25 mouse cellular contexts compared by ENCODE assay signal in the genomic region with DNA sequence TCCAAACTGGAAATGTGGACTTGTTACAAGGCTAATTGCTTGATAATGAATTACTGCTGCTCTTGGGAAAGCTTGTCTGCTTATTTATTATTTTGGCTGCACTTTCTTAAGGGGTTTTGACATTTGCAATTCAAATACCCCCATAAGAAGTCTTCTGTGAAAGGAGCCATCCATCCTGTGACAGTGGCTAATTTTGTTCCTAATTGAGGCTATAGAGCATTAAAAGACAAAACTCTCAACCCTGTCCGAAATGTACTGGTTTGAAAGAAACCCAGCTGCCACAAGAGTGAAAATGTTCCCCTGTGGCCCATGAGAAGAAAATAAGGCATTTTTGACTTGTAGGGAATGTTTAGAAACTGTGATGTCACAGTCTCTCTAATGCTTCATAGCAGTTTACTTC.
DNase-seq lines count a peak whose midpoint lies in the region; ATAC-seq and TF ChIP-seq lines count a peak whose summit lies in the region.
"Had no signal": no experiment of that assay in that cellular context is flagged by ENCODE, and none has a peak within 500 bp of the region (broad histone marks: within the 10 kb centered on the region; RNA-seq: fewer than 3 reads in every experiment).

No protein-coding gene starts in this region.

- no peak overlapping the region for H3K4me3 ChIP-seq in forebrain, embryonic 13.5 days
- no peak overlapping the region for H3K4me3 ChIP-seq in forebrain, embryonic 10.5 days
- H3K4me3 ChIP-seq in forebrain, embryonic 15.5 days, result no peak overlapping the region
- H3K4me3 ChIP-seq in forebrain, embryonic 12.5 days (replicated peaks), result no peak overlapping the region
- no peak overlapping the region for H3K4me3 ChIP-seq in kidney, postnatal 0 days (replicated peaks; ENCODE audit: low read depth, low read length)
- H3K4me3 ChIP-seq: embryonic facial prominence, embryonic 13.5 days; embryonic facial prominence, embryonic 15.5 days; erythroblast, embryonic 14.5 days had no signal

- peak; percentile 82 for ATAC-seq in forebrain, embryonic 13.5 days
- peak; percentile 75 for ATAC-seq in forebrain, embryonic 15.5 days (replicated peaks)
- ATAC-seq in forebrain, embryonic 12.5 days (ENCODE audit: low FRiP score), result no peak
- ATAC-seq in kidney, postnatal 0 days (replicated peaks; ENCODE audit: low FRiP score, low read depth), result no peak
- ATAC-seq: activated CD4-positive, CD25-positive, alpha-beta regulatory T cell, adult 4 months; CD4-positive, CD25-positive, alpha-beta regulatory T cell, adult 4 months; Patski had no signal

- H3K27ac ChIP-seq in forebrain, embryonic 13.5 days, result no peak overlapping the region
- no peak overlapping the region for H3K27ac ChIP-seq in forebrain, embryonic 10.5 days
- H3K27ac ChIP-seq in forebrain, embryonic 15.5 days (replicated peaks), result no peak overlapping the region
- no peak overlapping the region for H3K27ac ChIP-seq in forebrain, embryonic 12.5 days
- H3K27ac ChIP-seq in kidney, postnatal 0 days, result no peak overlapping the region
- H3K27ac ChIP-seq: embryonic facial prominence, embryonic 13.5 days; embryonic facial prominence, embryonic 15.5 days had no signal

- H3K9ac ChIP-seq in forebrain, embryonic 13.5 days, result no peak overlapping the region
- H3K9ac ChIP-seq in forebrain, embryonic 15.5 days (replicated peaks), result no peak overlapping the region
- H3K9ac ChIP-seq in forebrain, embryonic 12.5 days, result no peak overlapping the region
- no peak overlapping the region for H3K9ac ChIP-seq in kidney, postnatal 0 days (ENCODE audit: low read depth, low read length)
- H3K9ac ChIP-seq: embryonic facial prominence, embryonic 13.5 days; embryonic facial prominence, embryonic 15.5 days had no signal

- no peaks in the 10 kb centered on the region for H3K9me3 ChIP-seq in forebrain, embryonic 13.5 days (replicated peaks)
- no peaks in the 10 kb centered on the region for H3K9me3 ChIP-seq in forebrain, embryonic 10.5 days
- H3K9me3 ChIP-seq in forebrain, embryonic 15.5 days, result no peaks in the 10 kb centered on the region
- H3K9me3 ChIP-seq in forebrain, embryonic 12.5 days, result no peaks in the 10 kb centered on the region
- H3K9me3 ChIP-seq in kidney, postnatal 0 days (replicated peaks; ENCODE audit: low read length), result no peaks in the 10 kb centered on the region
- H3K9me3 ChIP-seq: embryonic facial prominence, embryonic 13.5 days; embryonic facial prominence, embryonic 15.5 days; G1E had no signal

- H3K4me2 ChIP-seq in forebrain, embryonic 13.5 days, result no peak overlapping the region
- no peak overlapping the region for H3K4me2 ChIP-seq in forebrain, embryonic 15.5 days (replicated peaks)
- no peak overlapping the region for H3K4me2 ChIP-seq in forebrain, embryonic 12.5 days
- no peak overlapping the region for H3K4me2 ChIP-seq in kidney, postnatal 0 days (ENCODE audit: low read length)
- H3K4me2 ChIP-seq: embryonic facial prominence, embryonic 13.5 days; embryonic facial prominence, embryonic 15.5 days had no signal

- 37% methylated on average over 1 of the region's 1 CpGs for WGBS in forebrain, embryonic 13.5 days
- 85% methylated on average over 1 of the region's 1 CpGs for WGBS in forebrain, embryonic 10.5 days
- WGBS in forebrain, embryonic 15.5 days, result 21% methylated on average over 1 of the region's 1 CpGs
- 37% methylated on average over 1 of the region's 1 CpGs for WGBS in forebrain, embryonic 12.5 days
- WGBS in kidney, postnatal 0 days, result 64% methylated on average over 1 of the region's 1 CpGs

- peaks cover 13% of the 10 kb centered on the region; the same call in 1 of the 2 replicates for H3K4me1 ChIP-seq in forebrain, embryonic 13.5 days
- no peaks in the 10 kb centered on the region for H3K4me1 ChIP-seq in forebrain, embryonic 10.5 days
- peaks cover 9% of the 10 kb centered on the region; the same call in 1 of the 2 replicates for H3K4me1 ChIP-seq in forebrain, embryonic 15.5 days
- no peaks in the 10 kb centered on the region for H3K4me1 ChIP-seq in forebrain, embryonic 12.5 days
- H3K4me1 ChIP-seq in kidney, postnatal 0 days (replicated peaks; ENCODE audit: insufficient read depth, low read length), result no peaks in the 10 kb centered on the region
- H3K4me1 ChIP-seq: embryonic facial prominence, embryonic 13.5 days; embryonic facial prominence, embryonic 15.5 days had no signal

- TF ChIP-seq CTCF in kidney, postnatal 0 days (IDR thresholded peaks at IDR 0.05; ENCODE audit: low read depth), result no peak

- no peaks in the 10 kb centered on the region for H3K27me3 ChIP-seq in forebrain, embryonic 13.5 days
- H3K27me3 ChIP-seq in forebrain, embryonic 10.5 days (ENCODE audit: poor library complexity, severe bottlenecking), result no peaks in the 10 kb centered on the region
- H3K27me3 ChIP-seq in forebrain, embryonic 15.5 days, result no peaks in the 10 kb centered on the region
- H3K27me3 ChIP-seq in forebrain, embryonic 12.5 days, result no peaks in the 10 kb centered on the region
- no peaks in the 10 kb centered on the region for H3K27me3 ChIP-seq in kidney, postnatal 0 days (ENCODE audit: insufficient read depth, low read length)
- H3K27me3 ChIP-seq: CH12.LX; embryonic facial prominence, embryonic 13.5 days; embryonic facial prominence, embryonic 15.5 days; Patski had no signal

- H3K36me3 ChIP-seq in forebrain, embryonic 13.5 days (ENCODE audit: poor library complexity, severe bottlenecking), result no peaks in the 10 kb centered on the region
- no peaks in the 10 kb centered on the region for H3K36me3 ChIP-seq in forebrain, embryonic 10.5 days (replicated peaks)
- H3K36me3 ChIP-seq in forebrain, embryonic 15.5 days, result no peaks in the 10 kb centered on the region
- no peaks in the 10 kb centered on the region for H3K36me3 ChIP-seq in forebrain, embryonic 12.5 days (replicated peaks)
- no peaks in the 10 kb centered on the region for H3K36me3 ChIP-seq in kidney, postnatal 0 days (ENCODE audit: insufficient read depth, low read length)
- H3K36me3 ChIP-seq: embryonic facial prominence, embryonic 13.5 days; embryonic facial prominence, embryonic 15.5 days; G1E had no signal

- DNase-seq in forebrain, embryonic 10.5 days (ENCODE audit: extremely low spot score, low spot score), result no peak
- DNase-seq in kidney, postnatal 0 days (ENCODE audit: low spot score), result peak; percentile 41
- DNase-seq in kidney, postnatal 10 days, result no peak
- DNase-seq: adrenal gland, adult 8-10 months; adrenal gland, postnatal 14 days; adrenal gland, postnatal 36 days; B cell, adult 2 months; cerebellum, adult 11 months; cerebellum, adult 18-20 months; cerebellum, adult 8-10 months; cerebellum, adult 9-11 months; cerebellum, postnatal 14 days; cerebellum, postnatal 36 days; embryo, embryonic 11 days had no signal

Comparison
In these comparisons a context has a peak if more than half of its experiments do, and no peak if none do; other contexts are left out.
1. ATAC-seq: peak in forebrain, embryonic 13.5 days (single experiment) and forebrain, embryonic 15.5 days (single experiment); none in forebrain, embryonic 12.5 days (single experiment) and kidney, postnatal 0 days (single experiment).